Mouse (Mus musculus) E14TG2a.4 (cell line): Measurements from ENCODE around the gene Rad54l2.

Experiments
- CTCF ChIP-seq: conservative IDR thresholded peaks from 2 replicates; pipeline ENCODE4 v1.5.1; 2014; ENCODE audit warnings: low read length
- NANOG ChIP-seq: IDR thresholded peaks from 2 replicates; pipeline ENCODE4 v1.6.1; 2014; ENCODE audit warnings: borderline replicate concordance, low read length, mixed read lengths

GRCm38 (mm10) chr9:106726891-106727290 is 62.1 kb downstream of the Rad54l2 start:
- no peak for TF ChIP-seq CTCF
- no peak for TF ChIP-seq NANOG
